Mouse (Mus musculus): Measurements from ENCODE around the gene Mbnl2.
A peak's percentile ranks its signal among the peaks of the same experiment; 100 is the strongest.

Gene Mbnl2

DNA sequence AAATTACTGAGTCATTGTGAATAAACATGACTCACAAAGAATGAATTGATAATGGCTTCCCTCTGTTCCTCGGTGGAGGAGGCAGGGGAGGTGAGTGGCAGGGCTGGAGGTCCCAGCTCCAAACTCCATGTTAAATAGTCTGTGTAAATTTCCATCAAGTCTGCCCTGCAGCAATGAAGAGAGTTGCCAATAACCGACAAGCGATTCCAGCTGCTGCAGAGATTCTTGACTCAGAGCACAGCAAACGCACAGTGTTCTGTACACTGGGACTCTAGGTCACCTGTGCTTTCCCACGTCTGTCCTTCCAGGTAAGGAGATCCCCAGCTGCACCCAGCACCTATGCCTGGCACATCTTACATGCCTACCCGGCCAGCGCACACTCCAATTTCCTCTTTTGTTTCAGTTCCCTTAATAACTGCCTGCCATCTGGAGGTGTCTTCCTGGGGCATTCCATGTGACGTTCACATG, 158.5 kb downstream of the Mbnl2 start:
- DNase-seq: no peak

DNA sequence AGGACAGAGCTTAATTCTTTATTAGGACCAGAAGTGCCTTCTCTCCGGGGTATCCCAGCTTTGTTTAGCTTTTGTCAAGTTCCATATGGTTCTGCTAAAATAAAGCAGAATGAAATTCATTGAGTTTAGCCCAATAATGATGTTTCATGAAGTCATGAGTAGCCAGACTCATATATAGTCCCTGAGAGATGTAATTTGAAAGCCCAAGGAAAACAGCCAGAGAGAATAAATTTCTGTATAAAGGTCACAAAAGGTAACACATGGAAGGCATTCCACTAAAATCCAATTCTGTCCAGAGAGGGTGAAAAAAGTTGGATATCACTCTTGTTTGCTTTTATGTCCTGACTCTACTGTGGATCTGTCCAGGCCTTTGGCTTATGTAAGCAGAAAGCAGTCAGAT, 159.4 kb downstream of the Mbnl2 start:
- DNase-seq: no peak

- no peak for DNase-seq
Measured at GRCm38 (mm10) chr14:120440716-120441115, 165.2 kb downstream of the Mbnl2 start.

DNA sequence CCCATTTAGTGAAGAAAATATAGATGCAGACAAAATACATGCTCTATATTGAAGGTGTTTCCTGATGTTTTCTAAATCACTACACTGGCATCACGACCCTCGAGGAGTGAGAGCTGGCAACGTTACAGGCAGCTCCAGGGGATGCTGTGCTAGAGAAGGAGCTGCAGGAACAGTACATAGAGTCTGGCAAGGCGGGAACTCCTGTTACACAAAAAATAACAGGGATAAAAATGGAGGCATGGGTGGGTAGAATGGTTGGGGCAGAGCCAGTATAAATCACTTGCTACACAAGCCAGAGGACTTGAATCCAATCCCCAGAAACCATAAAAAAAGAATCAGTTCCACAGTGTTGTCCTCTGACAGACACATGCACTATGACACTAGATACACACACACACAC, 165.8 kb downstream of the Mbnl2 start:
- no peak for DNase-seq

DNA sequence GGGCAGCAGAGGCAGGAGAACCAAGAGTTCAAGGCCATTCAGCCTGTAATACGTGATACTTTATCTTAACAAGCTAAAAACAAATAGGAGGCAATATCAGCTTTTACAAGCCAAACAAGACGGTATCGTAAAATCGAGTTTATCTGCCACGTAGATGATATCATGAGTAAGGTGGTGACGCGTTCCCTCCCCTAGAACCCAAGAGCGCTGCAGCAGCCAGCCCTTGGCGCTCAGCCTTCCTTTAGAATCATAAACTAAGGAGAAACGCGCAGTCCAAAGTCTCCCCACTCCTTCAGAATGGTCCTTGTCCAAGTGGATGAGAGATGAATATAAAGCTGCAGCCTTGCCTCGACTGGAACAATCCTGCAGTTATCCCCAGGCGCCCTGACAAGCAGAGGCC, 166.4 kb downstream of the Mbnl2 start:
- DNase-seq: no peak

DNA sequence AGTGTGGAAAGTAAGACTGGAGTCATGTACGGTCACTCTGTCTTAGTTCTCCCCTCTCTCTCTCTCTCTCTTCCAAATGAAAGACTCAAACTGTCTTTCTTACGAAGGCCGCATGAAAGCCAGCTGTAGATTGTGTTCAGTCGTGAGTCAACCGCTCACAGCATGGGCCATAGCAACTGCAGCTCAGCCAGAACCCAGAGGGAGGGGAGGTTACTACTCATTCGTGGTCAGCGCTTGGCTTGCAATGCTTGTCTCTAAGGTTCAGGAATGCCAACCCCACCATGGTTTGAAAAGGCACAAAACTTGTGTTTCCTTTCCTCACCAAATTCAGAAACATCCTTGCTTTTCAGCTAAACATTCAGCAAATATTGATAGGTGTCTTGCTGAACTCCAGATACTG, 178.8 kb downstream of the Mbnl2 start:
- DNase-seq: no peak

DNA sequence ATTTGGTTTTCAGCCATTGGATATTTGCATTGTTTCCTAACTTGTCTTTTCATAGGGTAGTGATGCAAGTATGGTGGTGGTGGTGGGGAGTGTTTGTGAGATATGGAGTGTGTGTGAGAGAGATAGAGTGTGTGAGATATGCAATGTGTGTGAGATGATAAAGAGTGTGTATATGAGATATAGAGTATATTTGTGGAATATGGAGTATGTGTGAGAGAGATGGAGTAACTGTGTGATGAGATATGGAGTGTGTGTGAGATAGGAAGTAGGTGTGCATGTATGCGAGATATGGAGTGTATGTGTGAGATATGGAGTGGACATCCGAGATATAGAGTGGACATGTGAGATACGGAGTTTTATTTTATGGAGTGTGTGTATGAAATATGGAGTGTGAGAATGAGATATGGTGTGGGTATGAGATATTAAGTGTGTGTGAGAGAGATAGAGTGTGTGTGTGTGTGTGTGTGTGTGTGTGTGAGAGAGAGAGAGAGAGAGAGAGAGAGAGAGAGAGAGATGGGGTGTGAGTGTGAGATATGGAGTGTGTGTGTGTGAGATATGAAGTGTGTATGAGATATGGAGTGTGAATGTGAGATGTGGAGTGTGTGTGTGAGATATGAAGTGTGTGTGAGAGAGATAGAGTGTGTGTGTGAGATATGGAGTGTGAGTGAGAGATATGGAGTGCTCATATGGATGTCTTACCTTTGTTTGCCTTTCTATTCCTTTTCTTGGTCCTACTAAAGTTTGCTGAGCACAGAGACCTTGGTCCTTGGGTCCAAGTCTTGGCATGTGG, 188.7 kb downstream of the Mbnl2 start:
- DNase-seq: no peak

DNA sequence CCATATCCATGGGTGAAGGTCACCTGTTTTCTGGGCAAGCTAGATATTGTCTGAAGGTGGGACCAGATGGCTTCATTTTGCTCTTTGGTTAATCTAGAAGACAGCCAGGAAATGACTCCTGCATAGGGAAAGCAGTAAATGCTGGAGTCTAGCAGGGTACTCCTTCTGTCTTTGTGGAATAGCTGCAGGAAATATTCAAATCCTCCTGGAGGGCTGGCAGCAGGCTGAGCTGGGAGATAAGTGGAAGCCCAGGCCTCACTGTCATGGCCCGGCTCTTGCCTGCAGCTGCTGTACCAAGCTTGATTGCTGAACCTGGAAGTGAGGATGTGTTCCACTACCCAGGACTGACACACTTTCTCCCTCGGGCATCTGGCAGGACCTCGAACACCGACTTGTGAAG, 191.3 kb downstream of the Mbnl2 start:
- DNase-seq: peak in 1 of 2 experiments; percentile 21

DNA sequence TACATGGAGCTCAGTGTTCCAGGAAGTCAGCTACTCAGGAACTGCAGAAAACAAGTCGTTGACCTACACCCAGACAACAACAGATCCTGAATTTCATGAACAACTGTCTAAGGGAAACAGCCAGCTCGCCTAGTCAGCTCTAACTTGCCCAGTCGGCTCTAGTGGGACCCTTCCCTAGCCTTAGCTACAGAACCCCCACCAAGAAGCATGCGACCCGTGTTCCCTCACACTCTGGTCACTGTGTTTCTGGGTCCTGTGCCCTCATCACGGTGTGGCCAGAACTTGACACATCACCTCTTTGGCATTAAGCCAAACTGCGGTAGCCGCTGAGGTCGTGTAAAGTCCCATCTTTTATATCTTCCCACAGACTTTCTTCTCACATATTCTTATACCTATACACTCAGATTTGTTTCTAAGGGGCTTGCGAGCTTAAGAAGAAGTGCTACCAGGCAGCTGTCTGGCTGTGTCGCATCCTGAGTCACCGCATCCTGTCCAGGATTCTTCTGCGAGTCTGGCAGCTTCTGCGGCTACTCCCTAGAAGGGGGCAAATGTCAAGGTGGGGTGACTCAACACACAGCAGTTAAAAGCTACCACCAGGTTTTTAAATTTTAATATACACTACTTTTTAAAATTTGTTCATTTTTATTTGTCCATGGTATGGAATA, 193.8 kb downstream of the Mbnl2 start:
- DNase-seq: no peak

DNA sequence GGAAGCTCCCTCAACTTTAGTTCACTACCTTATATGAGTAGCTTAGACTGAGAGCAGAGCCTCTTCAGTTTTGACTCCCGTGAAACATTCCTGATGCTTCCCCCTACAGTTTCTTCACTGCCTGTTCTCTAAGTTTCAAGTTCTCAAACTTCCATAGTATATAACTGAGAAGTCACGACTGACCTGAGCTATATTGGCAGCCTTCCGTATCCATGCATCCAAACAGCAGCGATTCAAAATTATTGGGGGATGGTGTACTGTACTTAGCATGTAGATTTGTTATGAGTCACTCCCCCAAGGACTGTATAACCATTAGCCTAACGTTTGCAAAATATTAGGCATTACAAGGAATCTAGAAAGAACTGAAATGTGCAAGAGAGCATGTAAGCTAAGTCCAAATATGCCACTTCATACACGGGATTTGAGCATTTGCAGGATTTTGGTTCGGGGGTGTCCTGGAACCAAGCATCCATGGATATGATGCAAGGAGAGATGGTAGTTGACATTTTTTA, 200.8 kb downstream of the Mbnl2 start:
- DNase-seq: no peak

- DNase-seq: peak; percentile 99
Measured at GRCm38 (mm10) chr14:120477288-120477981, 202.0 kb downstream of the Mbnl2 start.

- peak; percentile 96 to 98 for DNase-seq
Measured at GRCm38 (mm10) chr14:120477982-120478568, 202.6 kb downstream of the Mbnl2 start, which contains the start of gene Rap2a. TSS of gene Rap2a (plus strand) at chr14:120478444.

DNA sequence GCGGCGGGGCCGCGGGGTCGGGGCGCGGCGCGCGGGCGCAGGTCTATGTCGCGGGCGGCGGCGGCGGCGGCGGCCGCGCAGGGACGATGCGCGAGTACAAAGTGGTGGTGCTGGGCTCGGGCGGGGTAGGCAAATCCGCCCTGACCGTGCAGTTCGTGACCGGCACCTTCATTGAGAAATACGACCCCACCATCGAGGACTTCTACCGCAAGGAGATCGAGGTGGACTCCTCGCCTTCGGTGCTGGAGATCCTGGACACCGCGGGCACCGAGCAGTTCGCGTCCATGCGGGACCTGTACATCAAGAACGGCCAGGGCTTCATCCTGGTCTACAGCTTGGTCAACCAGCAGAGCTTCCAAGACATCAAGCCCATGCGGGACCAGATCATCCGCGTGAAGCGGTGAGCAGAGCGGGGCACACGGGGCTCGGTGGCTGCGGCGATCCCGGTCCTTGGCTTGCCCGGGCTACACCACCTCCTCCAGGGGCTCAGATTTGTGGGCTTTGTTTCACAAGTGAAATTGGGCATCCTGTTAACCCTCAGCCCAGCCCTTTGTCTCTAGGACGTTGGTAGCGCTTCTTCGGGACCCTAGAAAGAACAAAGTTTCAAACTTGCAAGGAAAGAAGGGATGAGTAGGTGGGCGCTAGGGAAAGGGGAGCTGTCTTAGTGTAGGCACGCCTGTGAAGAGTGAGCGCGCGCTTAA, 203.3 kb downstream of the Mbnl2 start:
- peak in 1 of 2 experiments; percentile 62 for DNase-seq

DNA sequence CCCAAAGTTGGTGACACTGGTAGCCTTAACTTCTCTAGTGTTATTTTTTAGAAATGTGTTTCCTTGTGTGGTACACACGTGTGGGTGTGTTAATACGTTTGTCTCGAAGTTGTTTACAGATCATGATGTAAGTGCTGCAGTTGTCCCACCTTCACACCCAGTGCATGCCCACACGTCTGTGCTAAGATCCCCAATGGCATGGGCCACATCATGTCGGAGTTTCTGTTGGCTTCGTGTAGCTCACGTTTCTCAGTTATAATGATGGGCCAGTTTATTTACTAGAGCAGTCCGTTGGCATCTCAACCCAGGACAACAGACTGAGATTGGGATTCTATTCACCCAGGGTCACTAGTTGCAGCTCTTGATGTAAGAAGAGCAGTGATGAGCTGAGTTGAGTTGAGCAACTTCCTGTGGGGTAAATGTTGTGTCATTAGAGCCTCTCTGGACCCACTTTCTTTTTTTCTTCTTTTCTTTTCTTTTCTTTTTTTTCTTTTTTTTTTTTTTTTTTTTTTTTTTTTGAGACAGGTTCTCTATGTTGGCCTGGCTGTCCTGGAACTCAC, 205.0 kb downstream of the Mbnl2 start:
- DNase-seq: no peak

- DNase-seq: no peak
Measured at GRCm38 (mm10) chr14:120480927-120481326, 205.5 kb downstream of the Mbnl2 start.
